Mouse (Mus musculus) cerebellum, postnatal 4 days (tissue): ENCODE measurements around the gene Immt.

Experiments
- DNase-seq, 2 experiments: peaks; one replicate each; pipeline ENCODE4 v3.0.0; 2022; ENCODE audit warnings: low spot score in 2 of 2, mixed read lengths in 1 of 2

The Immt gene

GRCm38 (mm10) chr6:71830690-71831580 lies at the start of gene Immt:
Immt (plus strand) TSS chr6:71831331.
- peak; percentile 91 to 96 for DNase-seq

GRCm38 (mm10) chr6:71783165-71783564 lies 48.0 kb upstream of the Immt start:
- DNase-seq, result no peak

GRCm38 (mm10) chr6:71788348-71788747 lies 42.8 kb upstream of the Immt start:
- DNase-seq, result no peak

GRCm38 (mm10) chr6:71791771-71792170 lies 39.4 kb upstream of the Immt start:
- no peak for DNase-seq

GRCm38 (mm10) chr6:71799391-71799790 lies 31.7 kb upstream of the Immt start:
- DNase-seq, result no peak

GRCm38 (mm10) chr6:71801011-71801713 lies 30.0 kb upstream of the Immt start:
- no peak for DNase-seq

- no peak for DNase-seq
These were observed 29.4 kb upstream of the Immt start for GRCm38 (mm10) chr6:71801714-71802094.

GRCm38 (mm10) chr6:71803609-71804008 lies 27.5 kb upstream of the Immt start:
- DNase-seq, result no peak

GRCm38 (mm10) chr6:71804061-71804829 lies 26.9 kb upstream of the Immt start:
- peak in 1 of 2 experiments; percentile 67 for DNase-seq

- no peak for DNase-seq
These were observed 24.4 kb upstream of the Immt start for GRCm38 (mm10) chr6:71806713-71807112.

- DNase-seq, result no peak
These were observed 21.2 kb upstream of the Immt start for GRCm38 (mm10) chr6:71809890-71810289.

GRCm38 (mm10) chr6:71812820-71813219 lies 18.3 kb upstream of the Immt start:
- DNase-seq, result no peak

GRCm38 (mm10) chr6:71819764-71820292 lies 11.3 kb upstream of the Immt start:
- no peak for DNase-seq

GRCm38 (mm10) chr6:71823085-71823484 lies 8.0 kb upstream of the Immt start:
- no peak for DNase-seq

GRCm38 (mm10) chr6:71823488-71823887 lies 7.6 kb upstream of the Immt start:
- peak; percentile 71 to 81 for DNase-seq

- no peak for DNase-seq
These were observed 7.2 kb upstream of the Immt start for GRCm38 (mm10) chr6:71823961-71824360.

- DNase-seq, result no peak
These were observed 4.3 kb upstream of the Immt start, which contains the start of gene Mrpl35 for GRCm38 (mm10) chr6:71826869-71827268. Mrpl35 (minus strand) TSS chr6:71826969.

GRCm38 (mm10) chr6:71829768-71830167 lies 1.4 kb upstream of the Immt start:
- DNase-seq, result no peak

- peak; percentile 83 to 91 for DNase-seq
These were observed 440 bp downstream of the Immt start for GRCm38 (mm10) chr6:71831581-71831960.

- DNase-seq, result no peak
These were observed 5.7 kb downstream of the Immt start for GRCm38 (mm10) chr6:71836811-71837210.

- no peak for DNase-seq
These were observed 8.7 kb downstream of the Immt start for GRCm38 (mm10) chr6:71839815-71840214.
